Mouse (Mus musculus) kidney, embryonic 14.5 days (tissue): ENCODE measurements at regions not wholly inside any gene's neighbourhood (a gene's known extent, or its start where the extent isn't known, plus 50 kb on each side); places are given as distances from the start of the nearest gene placed in this dataset.

Experiments used
- ATAC-seq: fragments of 200-750 bp; cut with Nextera tagmentation; 2 replicates; pipeline ENCODE4 v1.8.0; 2017; ENCODE audit warnings: moderate number of reproducible peaks, mild to moderate bottlenecking, moderate TSS enrichment, moderate library complexity; ENCODE audit not compliant: low FRiP score, low TSS enrichment
- H3K27ac ChIP-seq: fragments of 300-500 bp; sonication (generic); 2 replicates; pipeline ENCODE4 v1.5.1; 2014; ENCODE audit warnings: low read depth, mild to moderate bottlenecking, low read length, moderate library complexity, mixed read lengths
- H3K27me3 ChIP-seq: fragments of 300-500 bp; sonication (generic); 2 replicates; pipeline ENCODE4 v1.6.1; 2014; ENCODE audit warnings: mild to moderate bottlenecking, low read length; ENCODE audit not compliant: control insufficient read depth, insufficient read depth
- H3K36me3 ChIP-seq: fragments of 300-500 bp; sonication (generic); 2 replicates; pipeline ENCODE4 v1.6.1; 2014; ENCODE audit warnings: low read length, mixed read lengths; ENCODE audit not compliant: control insufficient read depth, insufficient read depth
- H3K4me1 ChIP-seq: fragments of 300-500 bp; sonication (generic); 2 replicates; pipeline ENCODE4 v1.6.1; 2014; ENCODE audit warnings: low read length, mixed read lengths; ENCODE audit not compliant: control insufficient read depth, insufficient read depth
- H3K4me2 ChIP-seq: fragments of 300-500 bp; sonication (generic); replicated peaks from 2 replicates; pipeline ENCODE4 v1.6.1; 2014; ENCODE audit warnings: low read depth, mild to moderate bottlenecking, low read length
- H3K4me3 ChIP-seq: fragments of 300-500 bp; sonication (generic); 2 replicates; pipeline ENCODE4 v1.5.1; 2014; ENCODE audit warnings: mild to moderate bottlenecking, low read length
- H3K9ac ChIP-seq: fragments of 300-500 bp; sonication (generic); 2 replicates; pipeline ENCODE4 v1.6.1; 2014; ENCODE audit warnings: low read depth, mild to moderate bottlenecking, low read length, moderate library complexity
- H3K9me3 ChIP-seq: fragments of 300-500 bp; sonication (generic); 2 replicates; pipeline ENCODE4 v1.6.1; 2016; ENCODE audit warnings: low read length; ENCODE audit not compliant: control insufficient read depth
- WGBS: fragments of 180-500 bp; shearing (Covaris S2); extraction: QIAGEN DNeasy Blood & Tissue Kit; methylation state at CpG from one replicate; pipeline ENCODE4 v1.1.7; 2014; 5-methylcytosine and 5-hydroxymethylcytosine counted together

DNA sequence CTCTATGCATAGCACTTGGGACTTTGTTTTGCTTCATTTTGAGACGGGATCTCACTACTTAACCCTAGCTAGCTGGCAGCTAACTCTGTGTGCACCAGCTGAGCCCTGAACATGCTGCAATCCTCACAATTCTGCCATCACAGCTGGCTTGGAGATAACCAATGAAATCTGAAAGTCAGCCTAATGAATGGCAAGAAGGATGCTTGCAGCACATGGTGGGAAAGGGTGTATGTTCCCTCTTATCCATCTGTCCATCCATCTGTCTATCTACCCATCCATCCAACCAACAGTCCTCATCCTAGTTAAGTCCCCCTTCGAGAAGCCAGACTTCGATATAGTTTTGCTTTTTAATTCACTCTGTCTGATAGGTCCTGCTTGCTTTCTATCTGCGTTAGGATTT lies 55.9 kb upstream of the Elovl6 start:
- Histone ChIP-seq H3K27ac (no peak overlapping the region), H3K4me2 (no peak overlapping the region), H3K27me3 (no peaks in the 10 kb centered on the region), H3K4me3 (no peak overlapping the region), H3K9ac (no peak overlapping the region), H3K9me3 (peaks cover 2% of the 10 kb centered on the region; the same call in 1 of the 2 replicates), H3K36me3 (no peaks in the 10 kb centered on the region), H3K4me1 (no peaks in the 10 kb centered on the region)
- 90% methylated on average over 4 of the region's 4 CpGs for WGBS
- ATAC-seq = no peak

DNA sequence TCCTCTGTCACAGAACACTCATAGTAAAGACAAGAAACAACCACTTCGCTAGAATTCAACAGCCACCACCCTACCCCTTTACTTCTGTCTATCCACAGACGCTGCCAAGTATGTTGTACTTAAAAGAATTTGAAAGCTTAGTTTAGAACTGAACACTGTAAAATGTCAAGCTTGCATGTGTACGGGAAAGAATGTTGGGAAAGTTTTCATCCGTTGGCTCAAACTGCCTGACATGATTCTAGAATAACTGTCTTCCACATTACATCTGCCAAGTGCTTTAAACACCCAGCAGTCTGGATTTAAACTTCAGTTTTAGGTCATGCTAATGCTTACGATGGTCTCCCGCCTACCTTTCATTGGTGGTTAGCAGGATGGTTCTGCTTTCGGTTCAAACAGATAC lies 54.1 kb upstream of the Elovl6 start:
- Histone ChIP-seq H3K27ac (no peak overlapping the region), H3K9ac (no peak overlapping the region), H3K4me2 (no peak overlapping the region), H3K27me3 (no peaks in the 10 kb centered on the region), H3K4me1 (no peaks in the 10 kb centered on the region), H3K4me3 (no peak overlapping the region), H3K36me3 (no peaks in the 10 kb centered on the region), H3K9me3 (0 out of 2 replicates have a peak, but pooled peaks cover 2% of the 10 kb centered on the region)
- WGBS = 90% methylated on average over 7 of the region's 7 CpGs
- ATAC-seq = no peak

DNA sequence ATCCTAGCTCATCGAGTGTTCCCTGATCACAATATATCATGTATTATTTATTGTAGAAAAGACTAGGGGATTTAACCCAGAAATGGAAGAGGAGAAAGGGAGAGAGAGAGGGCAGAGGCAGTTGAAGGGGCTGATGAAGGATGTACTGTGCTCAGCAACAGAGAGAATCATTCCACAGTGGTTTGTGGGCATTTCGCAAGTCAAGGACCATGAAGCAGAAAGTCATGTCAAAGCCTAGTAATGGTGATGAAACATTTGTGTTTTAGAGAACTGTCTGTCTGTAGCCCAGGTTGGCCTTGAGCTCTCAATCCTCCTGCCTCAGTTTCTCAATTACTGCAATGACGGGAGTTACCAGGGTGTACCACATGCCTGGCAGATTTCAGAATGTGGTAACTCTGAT lies 50.9 kb upstream of the Elovl6 start:
- WGBS = 94% methylated on average over 3 of the region's 3 CpGs
- H3K4me2 ChIP-seq = no peak overlapping the region
- no peak overlapping the region for H3K27ac ChIP-seq
- no peak overlapping the region for H3K4me3 ChIP-seq
- H3K9me3 ChIP-seq = no peaks in the 10 kb centered on the region
- H3K27me3 ChIP-seq = no peaks in the 10 kb centered on the region
- no peak for ATAC-seq
- H3K4me1 ChIP-seq = no peaks in the 10 kb centered on the region
- H3K36me3 ChIP-seq = no peaks in the 10 kb centered on the region
- no peak overlapping the region for H3K9ac ChIP-seq
